10 mouse cellular contexts compared by ENCODE assay signal in the genomic region with DNA sequence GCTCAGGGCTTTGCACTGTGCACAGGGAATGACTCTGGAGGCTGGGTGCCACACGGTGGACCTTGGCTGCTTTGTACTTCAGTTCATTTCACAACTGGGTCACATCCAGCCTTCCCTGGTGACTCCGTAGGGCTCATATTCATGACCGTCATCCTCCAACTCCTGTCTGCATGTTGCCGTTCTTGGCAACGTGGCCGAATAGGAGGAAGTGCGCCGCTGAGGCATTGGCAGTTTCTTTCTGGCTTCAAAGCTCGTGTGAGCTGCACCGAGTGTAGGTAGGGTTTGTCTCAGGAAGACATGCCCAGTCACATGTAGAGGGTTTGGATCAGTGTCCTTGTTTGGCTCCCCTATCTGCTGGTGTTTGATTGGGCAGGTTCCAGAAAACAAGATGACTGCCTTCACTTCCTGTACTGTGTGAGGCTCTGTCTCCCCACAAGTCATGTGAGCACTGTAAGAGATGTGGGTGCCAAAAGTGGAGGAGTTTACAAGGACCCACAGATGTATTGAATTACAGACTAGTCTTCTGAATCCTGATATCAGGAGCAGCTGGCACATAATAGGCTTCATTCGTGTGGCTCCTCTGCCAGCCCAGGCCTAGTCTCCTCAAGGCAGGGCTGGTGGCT.
A peak's percentile ranks its signal among the peaks of the same experiment; 100 is the strongest.
DNase-seq lines count a peak whose midpoint lies in the region; TF ChIP-seq lines count a peak whose summit lies in the region.
"Had no signal": no experiment of that assay in that cellular context is flagged by ENCODE, and none has a peak within 500 bp of the region (broad histone marks: within the 10 kb centered on the region; RNA-seq: fewer than 3 reads in every experiment).

No protein-coding gene starts in this region.

- peaks cover 54% of the 10 kb centered on the region; the same call in 1 of the 2 replicates for H3K4me1 ChIP-seq in spleen, adult 2 months (ENCODE audit: control insufficient read depth, insufficient read depth, insufficient read length)

- TF ChIP-seq CTCF in spleen, adult 2 months (IDR thresholded peaks at IDR 0.05; ENCODE audit: extremely low read depth, insufficient read depth, insufficient read length, insufficient replicate concordance), result no peak

- no peaks in the 10 kb centered on the region for H3K27me3 ChIP-seq in spleen, adult 2 months (ENCODE audit: control insufficient read depth, insufficient read depth, low read length)
- H3K27me3 ChIP-seq: lung, embryonic 15.5 days had no signal

- intact Hi-C loops in heart, postnatal 10 days (cut with DNase I), result no loop called here

- peak overlapping the region; percentile 76 for H3K27ac ChIP-seq in spleen, adult 2 months (ENCODE audit: insufficient read depth, low read length)
- peak overlapping the region; percentile 78 for H3K27ac ChIP-seq in macrophage
- H3K27ac ChIP-seq: lung, embryonic 15.5 days had no signal

- WGBS in spleen, adult 2 months, result 18% methylated on average over 11 of the region's 11 CpGs
- WGBS in macrophage (ENCODE audit: missing documents), result 14% methylated on average over 11 of the region's 11 CpGs

- peak; percentile 37 to 40 for DNase-seq in cerebellum, postnatal 25 days
- no peak for DNase-seq in cerebellum, adult 11-12 months
- no peak for DNase-seq in spleen, adult 2 months (ENCODE audit: low read depth in 1 of 2, low spot score in 2 of 2)
- DNase-seq in spleen, adult 12 weeks (ENCODE audit: low spot score), result no peak
- peak; percentile 73 to 83 for DNase-seq in heart, postnatal 10 days
- peak; percentile 56 for DNase-seq in thymus, postnatal 4 days
- no peak for DNase-seq in embryo, embryonic 9.5 days (ENCODE audit: extremely low spot score)

- peaks cover 7% of the 10 kb centered on the region; the same call in 1 of the 2 replicates for H3K36me3 ChIP-seq in spleen, adult 2 months (ENCODE audit: control insufficient read depth, insufficient read depth, low read length)
- H3K36me3 ChIP-seq in macrophage (ENCODE audit: inconsistent target), result peaks cover 6% of the 10 kb centered on the region; the same call in 1 of the 2 replicates
- H3K36me3 ChIP-seq: G1E; lung, embryonic 15.5 days had no signal

- TF ChIP-seq POLR2A in spleen, adult 2 months (IDR thresholded peaks at IDR 0.05; ENCODE audit: low read depth, low read length), result no peak

- no peak overlapping the region; the same call in 1 of the 2 replicates for H3K4me3 ChIP-seq in spleen, adult 2 months (ENCODE audit: extremely low read depth, insufficient read depth, insufficient read length)
- H3K4me3 ChIP-seq in macrophage (ENCODE audit: inconsistent target), result no peak overlapping the region
- H3K4me3 ChIP-seq: lung, embryonic 15.5 days had no signal

- H3K79me2 ChIP-seq in macrophage (ENCODE audit: inconsistent target), result peaks cover 100% of the 10 kb centered on the region

Comparison
In these comparisons a context has a peak if more than half of its experiments do, and no peak if none do; other contexts are left out.
1. DNase-seq: peak in cerebellum, postnatal 25 days (2 of 2), heart, postnatal 10 days (2 of 2) and thymus, postnatal 4 days (single experiment); none in cerebellum, adult 11-12 months (single experiment), spleen, adult 2 months (0 of 2), spleen, adult 12 weeks (single experiment) and embryo, embryonic 9.5 days (single experiment).